Mouse (Mus musculus) kidney, embryonic 15.5 days (tissue): ENCODE results near the gene 4931429L15Rik. TPM values are rescaled to one million over a fixed set of nuclear protein-coding genes. Genes with fewer than 3 reads are reported as not detected.
A peak's percentile ranks its signal among the peaks of the same experiment; 100 is the strongest.
"Not testable (repeated sequence)": the region's sequence is repeated elsewhere in the genome, so short reads cannot be mapped to it uniquely, and the experiment has no call there.

Source experiments
- ATAC-seq: fragments of 200-750 bp; cut with Nextera tagmentation; replicated peaks from 2 replicates; pipeline ENCODE4 v1.8.0; 2017; ENCODE audit warnings: moderate TSS enrichment; ENCODE audit not compliant: low FRiP score
- H3K27ac ChIP-seq: fragments of 300-500 bp; sonication (generic); 2 replicates; pipeline ENCODE4 v1.5.1; 2015; ENCODE audit warnings: mild to moderate bottlenecking, inconsistent platforms
- H3K27me3 ChIP-seq: fragments of 300-500 bp; sonication (generic); 2 replicates; pipeline ENCODE4 v1.6.1; 2015; ENCODE audit warnings: inconsistent platforms
- H3K36me3 ChIP-seq: fragments of 300-500 bp; sonication (generic); 2 replicates; pipeline ENCODE4 v1.6.1; 2015; ENCODE audit warnings: inconsistent platforms
- H3K4me1 ChIP-seq: fragments of 300-500 bp; sonication (generic); 2 replicates; pipeline ENCODE4 v1.6.1; 2015; ENCODE audit warnings: inconsistent platforms
- H3K4me2 ChIP-seq: fragments of 300-500 bp; sonication (generic); 2 replicates; pipeline ENCODE4 v1.6.1; 2015; ENCODE audit warnings: moderate library complexity, mild to moderate bottlenecking, inconsistent platforms
- H3K4me3 ChIP-seq: fragments of 300-500 bp; sonication (generic); replicated peaks from 2 replicates; pipeline ENCODE4 v1.5.1; 2015; ENCODE audit warnings: mild to moderate bottlenecking, inconsistent platforms
- H3K9ac ChIP-seq: fragments of 300-500 bp; sonication (generic); 2 replicates; pipeline ENCODE4 v1.6.1; 2015; ENCODE audit warnings: mild to moderate bottlenecking, inconsistent platforms
- H3K9me3 ChIP-seq: fragments of 300-500 bp; sonication (generic); replicated peaks from 2 replicates; pipeline ENCODE4 v1.6.1; 2016; ENCODE audit warnings: inconsistent platforms
- WGBS: fragments of 180-500 bp; shearing (Covaris S2); methylation state at CpG from one replicate; pipeline ENCODE4 v1.1.7; 2015; ENCODE audit warnings: mixed read lengths; 5-methylcytosine and 5-hydroxymethylcytosine counted together
- polyA plus RNA-seq: library from polyadenylated mRNA; unstranded; fragments of >200 nt; fragmentation: Nextera tagmentation; extraction: Ambion mirVana; gene quantifications from 2 replicates; pipeline ENCODE4 v1.2.1, GENCODE M21; 2015

The 4931429L15Rik gene
- polyA plus RNA-seq, 1 experiment from 2014 or later = not detected

- Histone ChIP-seq H3K4me3 (no peak overlapping the region), H3K36me3 (no peaks in the 10 kb centered on the region), H3K27me3 (peaks cover 21% of the 10 kb centered on the region), H3K27ac (no peak overlapping the region), H3K4me1 (peaks cover 11% of the 10 kb centered on the region), H3K9me3 (no peaks in the 10 kb centered on the region), H3K4me2 (no peak overlapping the region), H3K9ac (no peak overlapping the region)
- WGBS = 80% methylated on average over 7 of the region's 7 CpGs
- ATAC-seq = no peak
Measured at GRCm38 (mm10) chr9:46337331-46337730, 17.5 kb upstream of the 4931429L15Rik start.

GRCm38 (mm10) chr9:46336294-46336693, 16.5 kb upstream of the 4931429L15Rik start:
- H3K27me3 ChIP-seq = peaks cover 21% of the 10 kb centered on the region
- not testable (repeated sequence) for ATAC-seq, H3K4me3 ChIP-seq, H3K9me3 ChIP-seq, H3K4me2 ChIP-seq, H3K9ac ChIP-seq, H3K36me3 ChIP-seq, H3K27ac ChIP-seq
- WGBS = 71% methylated on average over 13 of the region's 14 CpGs
- peaks cover 11% of the 10 kb centered on the region for H3K4me1 ChIP-seq

DNA sequence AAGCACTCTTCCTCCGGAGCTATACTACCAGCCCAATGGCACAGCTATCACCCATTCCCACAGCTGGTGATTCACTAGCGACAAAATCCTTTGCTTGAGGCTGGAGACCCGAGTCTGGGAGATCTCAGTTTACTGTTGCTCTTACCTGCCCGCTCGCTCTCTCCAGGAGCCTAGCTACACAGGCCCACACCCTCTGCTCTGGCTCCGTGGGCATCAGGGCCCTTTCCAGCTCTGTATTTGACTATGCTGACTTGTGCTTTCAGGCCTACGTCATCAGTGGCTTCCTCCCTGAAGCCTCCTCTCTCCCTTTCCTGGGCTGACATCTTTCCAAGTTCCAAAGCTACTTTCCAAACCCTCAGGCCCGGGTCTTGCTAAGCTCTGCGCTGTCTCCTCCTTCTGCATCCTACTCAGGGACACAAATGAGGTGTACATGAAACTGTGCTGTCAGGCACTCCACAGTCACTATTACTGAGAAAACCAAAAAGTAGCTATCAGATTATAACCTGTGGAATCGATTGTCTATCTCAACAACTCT, 15.7 kb upstream of the 4931429L15Rik start:
- 77% methylated on average over 10 of the region's 10 CpGs for WGBS
- Histone ChIP-seq H3K9me3 (no peaks in the 10 kb centered on the region), H3K27ac (no peak overlapping the region), H3K27me3 (peaks cover 21% of the 10 kb centered on the region), H3K4me1 (peaks cover 11% of the 10 kb centered on the region), H3K9ac (no peak overlapping the region), H3K36me3 (no peaks in the 10 kb centered on the region), H3K4me2 (no peak overlapping the region), H3K4me3 (no peak overlapping the region)
- ATAC-seq = no peak

GRCm38 (mm10) chr9:46334471-46335025, 14.8 kb upstream of the 4931429L15Rik start:
- no peak overlapping the region for H3K4me3 ChIP-seq
- no peak overlapping the region for H3K9ac ChIP-seq
- H3K36me3 ChIP-seq = no peaks in the 10 kb centered on the region
- H3K27me3 ChIP-seq = peaks cover 21% of the 10 kb centered on the region
- no peak overlapping the region for H3K4me2 ChIP-seq
- H3K4me1 ChIP-seq = peaks cover 18% of the 10 kb centered on the region
- no peak for ATAC-seq
- H3K27ac ChIP-seq = no peak overlapping the region
- H3K9me3 ChIP-seq = no peaks in the 10 kb centered on the region
- 38% methylated on average over 26 of the region's 26 CpGs for WGBS

DNA sequence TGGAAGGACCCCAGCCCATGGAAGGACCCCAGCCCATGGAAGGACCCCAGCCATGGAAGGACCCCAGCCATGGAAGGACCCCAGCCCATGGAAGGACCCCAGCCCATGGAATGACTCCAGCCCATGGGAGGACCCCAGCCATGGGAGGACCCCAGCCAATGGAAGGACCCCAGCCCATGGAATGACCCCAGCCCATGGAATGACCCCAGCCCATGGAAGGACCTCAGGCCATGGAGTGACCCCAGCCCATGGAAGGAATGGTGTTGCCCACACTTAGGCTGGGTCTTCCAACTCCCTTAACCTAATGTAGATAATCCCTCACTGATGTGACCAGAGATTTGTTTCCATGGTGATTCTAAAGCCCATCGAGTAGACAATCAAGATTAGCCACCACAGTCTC, 11.5 kb upstream of the 4931429L15Rik start:
- H3K4me2 ChIP-seq = no peak overlapping the region
- ATAC-seq = no peak
- WGBS = 96% methylated on average over 1 of the region's 1 CpGs

DNA sequence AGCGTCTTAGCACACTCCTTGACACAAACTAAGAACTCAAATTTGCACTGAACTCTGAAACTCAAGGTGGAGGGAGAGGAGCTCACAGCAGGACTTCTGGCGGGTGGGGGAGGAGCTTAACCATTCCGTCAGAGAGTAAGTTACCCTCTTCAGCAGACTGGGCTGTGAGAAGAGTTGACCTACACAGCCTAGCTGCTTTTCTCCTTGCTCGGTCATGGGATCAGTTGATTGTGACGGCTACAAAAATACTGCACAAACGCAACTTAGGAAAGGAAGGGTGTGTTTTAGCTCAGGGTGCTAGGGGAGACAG, 10.8 kb upstream of the 4931429L15Rik start:
- Histone ChIP-seq H3K4me3 (no peak overlapping the region), H3K9ac (no peak overlapping the region), H3K27me3 (peaks cover 19% of the 10 kb centered on the region), H3K27ac (no peak overlapping the region), H3K4me2 (no peak overlapping the region), H3K9me3 (no peaks in the 10 kb centered on the region), H3K36me3 (no peaks in the 10 kb centered on the region), H3K4me1 (peaks cover 19% of the 10 kb centered on the region)
- 56% methylated on average over 6 of the region's 6 CpGs for WGBS
- no peak for ATAC-seq

More for the DNA sequence above, 11.5 kb upstream of the 4931429L15Rik start:
- Histone ChIP-seq H3K9ac (no peak overlapping the region), H3K9me3 (no peaks in the 10 kb centered on the region), H3K4me3 (no peak overlapping the region), H3K4me1 (peaks cover 19% of the 10 kb centered on the region), H3K36me3 (no peaks in the 10 kb centered on the region), H3K27me3 (peaks cover 21% of the 10 kb centered on the region), H3K27ac (no peak overlapping the region)

DNA sequence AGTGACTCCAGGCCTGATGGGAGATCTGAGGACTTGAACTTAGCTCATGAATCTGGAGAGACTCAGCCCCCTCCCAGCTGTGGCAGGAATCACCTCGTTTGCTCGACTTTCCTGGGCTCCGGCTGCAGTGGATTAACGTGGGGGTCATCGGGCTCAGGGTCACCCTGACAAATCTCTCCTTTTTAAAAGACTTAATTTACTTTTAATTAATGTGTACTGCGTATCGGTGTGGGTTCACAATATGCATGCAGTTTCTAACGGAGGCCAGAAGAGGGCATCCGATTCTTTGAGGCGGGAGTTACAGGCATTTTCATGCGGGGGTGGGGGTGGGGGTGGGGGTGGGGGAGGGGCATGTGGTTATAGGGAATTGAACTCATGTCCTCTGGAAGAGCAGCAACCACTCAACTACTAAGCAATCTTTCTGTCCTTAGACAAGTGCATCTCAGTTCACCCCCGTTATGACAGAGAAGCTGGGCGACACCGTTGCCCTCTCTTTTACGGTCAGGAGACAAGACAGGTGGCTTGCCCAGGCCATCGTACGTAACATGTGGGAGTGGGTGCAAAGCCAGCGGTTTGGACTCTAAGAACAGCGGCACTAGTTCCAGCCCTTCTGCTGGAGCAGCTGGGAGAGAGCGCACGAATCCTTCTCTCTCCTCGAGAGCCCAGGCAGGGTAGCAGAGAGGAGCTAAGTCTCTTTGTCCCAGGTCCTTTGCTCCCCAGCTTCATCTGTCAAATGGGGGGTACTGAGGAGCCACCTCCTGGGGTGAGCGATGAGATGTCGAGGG, 10.2 kb upstream of the 4931429L15Rik start:
- Histone ChIP-seq H3K9me3 (no peaks in the 10 kb centered on the region), H3K27me3 (peaks cover 14% of the 10 kb centered on the region), H3K27ac (no peak overlapping the region), H3K36me3 (no peaks in the 10 kb centered on the region), H3K4me2 (peak overlapping the region; percentile 71; the same call in 1 of the 2 replicates), H3K4me3 (peak overlapping the region; percentile 40; the same call in 1 of the 2 replicates), H3K9ac (no peak overlapping the region), H3K4me1 (peaks cover 19% of the 10 kb centered on the region)
- no peak for ATAC-seq
- 25% methylated on average over 24 of the region's 24 CpGs for WGBS

DNA sequence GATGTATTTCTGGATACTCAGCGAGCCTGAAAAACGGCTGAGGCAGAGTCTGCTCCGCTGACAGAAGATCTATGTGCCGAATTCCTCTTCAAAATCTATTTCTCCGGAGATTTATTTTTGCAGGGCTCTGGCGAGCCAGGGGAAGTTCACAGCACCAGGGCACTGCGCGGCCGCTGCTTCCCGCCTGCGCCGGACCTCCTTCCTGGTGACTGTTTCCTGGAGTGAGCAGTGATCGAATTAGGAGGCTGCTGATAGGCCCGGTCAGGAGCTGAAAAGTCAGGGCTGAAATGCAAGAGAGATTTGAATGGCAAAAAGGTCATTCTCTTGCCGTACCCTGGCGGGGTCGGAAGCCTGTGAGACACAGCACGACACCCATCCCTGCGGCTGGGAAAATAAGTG, 9.5 kb upstream of the 4931429L15Rik start:
- Histone ChIP-seq H3K27me3 (peaks cover 8% of the 10 kb centered on the region; the same call in 1 of the 2 replicates), H3K4me2 (peak overlapping the region; percentile 71), H3K4me1 (peaks cover 19% of the 10 kb centered on the region), H3K36me3 (no peaks in the 10 kb centered on the region), H3K9me3 (no peaks in the 10 kb centered on the region), H3K4me3 (peak overlapping the region; percentile 40), H3K9ac (peak overlapping the region; percentile 48), H3K27ac (peak overlapping the region; percentile 71; the same call in 1 of the 2 replicates)
- ATAC-seq = peak; percentile 57; the same call in 1 of the 2 replicates
- 3% methylated on average over 19 of the region's 19 CpGs for WGBS

DNA sequence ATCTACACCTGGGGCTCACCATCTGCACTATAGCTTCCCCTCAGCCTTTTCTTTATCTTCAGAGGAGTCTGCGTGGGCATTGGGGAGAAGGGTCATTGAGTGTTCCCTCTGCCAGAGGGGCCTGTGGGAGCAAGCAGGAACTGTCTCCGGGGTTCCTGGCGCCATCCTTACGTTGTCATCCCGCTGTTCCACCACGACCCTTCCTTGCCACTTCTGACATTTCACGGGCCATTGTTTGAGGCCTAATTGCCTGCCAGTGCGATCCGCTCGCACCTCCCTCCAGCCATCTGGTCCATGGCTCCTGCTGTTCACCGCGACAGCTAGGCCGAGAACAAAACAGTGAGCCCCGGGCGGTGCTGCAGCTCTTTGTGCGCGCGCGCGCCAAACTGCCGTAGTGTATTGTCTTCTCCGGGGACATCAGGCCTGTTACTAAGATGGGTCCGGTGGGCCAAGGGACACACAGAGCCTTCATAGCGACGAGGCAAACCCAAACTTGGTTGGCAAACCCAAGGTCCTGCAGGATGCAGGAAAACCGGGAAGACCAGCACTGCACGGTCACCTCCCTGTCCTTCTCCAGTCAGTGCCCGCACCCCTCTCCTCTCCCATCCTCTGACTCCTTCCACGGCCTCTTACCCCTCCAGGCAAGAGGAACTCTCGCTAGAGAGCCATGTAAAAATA, 8.9 kb upstream of the 4931429L15Rik start:
- H3K27me3 ChIP-seq = peaks cover 5% of the 10 kb centered on the region; the same call in 1 of the 2 replicates
- H3K4me1 ChIP-seq = peaks cover 19% of the 10 kb centered on the region
- 4% methylated on average over 30 of the region's 30 CpGs for WGBS
- H3K4me3 ChIP-seq = peak overlapping the region; percentile 40
- H3K9me3 ChIP-seq = no peaks in the 10 kb centered on the region
- ATAC-seq = peak; percentile 47; the same call in 1 of the 2 replicates
- H3K27ac ChIP-seq = peak overlapping the region; percentile 71; the same call in 1 of the 2 replicates
- peak overlapping the region; percentile 71 for H3K4me2 ChIP-seq
- H3K36me3 ChIP-seq = no peaks in the 10 kb centered on the region
- H3K9ac ChIP-seq = peak overlapping the region; percentile 48

- peak overlapping the region; percentile 71 for H3K4me2 ChIP-seq
- no peak overlapping the region for H3K27ac ChIP-seq
- no peak overlapping the region for H3K9ac ChIP-seq
- peaks cover under 1% of the 10 kb centered on the region; the same call in 1 of the 2 replicates for H3K27me3 ChIP-seq
- H3K4me1 ChIP-seq = peaks cover 19% of the 10 kb centered on the region
- WGBS = 68% methylated on average over 25 of the region's 25 CpGs
- H3K4me3 ChIP-seq = peak overlapping the region; percentile 40; the same call in 1 of the 2 replicates
- no peaks in the 10 kb centered on the region for H3K9me3 ChIP-seq
- no peak for ATAC-seq
- no peaks in the 10 kb centered on the region for H3K36me3 ChIP-seq
Measured at GRCm38 (mm10) chr9:46327706-46328571, 8.2 kb upstream of the 4931429L15Rik start.

- Histone ChIP-seq H3K36me3 (no peaks in the 10 kb centered on the region), H3K4me3 (no peak overlapping the region), H3K9me3 (no peaks in the 10 kb centered on the region), H3K4me1 (peaks cover 19% of the 10 kb centered on the region), H3K4me2 (no peak overlapping the region), H3K9ac (no peak overlapping the region), H3K27me3 (no peaks in the 10 kb centered on the region; the same call in 1 of the 2 replicates), H3K27ac (no peak overlapping the region)
- no peak for ATAC-seq
- 93% methylated on average over 11 of the region's 11 CpGs for WGBS
Measured at GRCm38 (mm10) chr9:46326694-46327405, 7.1 kb upstream of the 4931429L15Rik start.
